Mouse (Mus musculus) c-Kit-negative CD71-positive TER-119-positive erythroid progenitor cells, embryonic 14.5 days (primary cell): ENCODE measurements around the gene Sclt1.
"Not testable (repeated sequence)": the region's sequence is repeated elsewhere in the genome, so short reads cannot be mapped to it uniquely, and the experiment has no call there.

Source experiments
- DNase-seq: peaks from one replicate; pipeline ENCODE4 v3.0.0-alpha.2; 2013; ENCODE audit warnings: low read depth, low spot score

Sclt1 gene

DNA sequence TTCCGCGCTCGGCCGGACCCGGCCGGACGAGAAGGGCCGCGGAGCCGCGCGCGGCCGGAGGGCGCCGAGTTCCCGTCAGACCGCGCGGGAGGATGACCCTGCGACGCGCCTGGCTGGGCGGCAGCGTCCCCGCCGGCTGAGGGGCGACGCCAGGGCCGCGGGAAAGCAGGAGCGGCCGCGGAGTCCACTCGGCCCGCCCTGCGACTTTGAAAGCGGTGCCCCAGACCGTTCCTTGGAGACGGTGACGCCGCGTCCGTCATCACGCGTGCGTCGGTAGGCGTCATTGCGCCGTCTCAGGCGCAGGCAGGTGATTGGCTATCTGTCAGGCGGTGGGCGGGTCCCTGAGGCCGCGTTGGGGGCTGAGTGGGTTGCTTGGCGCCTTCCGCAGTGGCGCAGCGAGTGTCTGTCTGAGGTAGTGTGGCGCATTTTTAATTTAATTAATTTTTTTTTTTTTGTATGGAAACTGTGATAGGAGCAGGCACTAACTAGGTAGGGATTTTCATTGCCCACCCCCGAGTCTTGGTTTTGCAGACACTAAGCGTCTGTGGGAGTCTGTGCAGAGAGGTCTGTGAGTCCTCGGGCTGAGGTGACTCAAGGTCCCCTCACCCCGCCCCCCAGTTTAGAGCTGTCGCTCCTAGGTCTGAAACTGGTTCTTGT, at the start of gene Sclt1, which contains the start of gene D3Ertd751e:
TSS of gene Sclt1 (minus strand) at position 237 of the 657 bp plus-strand sequence.
TSS of gene D3Ertd751e (plus strand) at position 334 of the 657 bp plus-strand sequence.
- DNase-seq, result peak; percentile 93

DNA sequence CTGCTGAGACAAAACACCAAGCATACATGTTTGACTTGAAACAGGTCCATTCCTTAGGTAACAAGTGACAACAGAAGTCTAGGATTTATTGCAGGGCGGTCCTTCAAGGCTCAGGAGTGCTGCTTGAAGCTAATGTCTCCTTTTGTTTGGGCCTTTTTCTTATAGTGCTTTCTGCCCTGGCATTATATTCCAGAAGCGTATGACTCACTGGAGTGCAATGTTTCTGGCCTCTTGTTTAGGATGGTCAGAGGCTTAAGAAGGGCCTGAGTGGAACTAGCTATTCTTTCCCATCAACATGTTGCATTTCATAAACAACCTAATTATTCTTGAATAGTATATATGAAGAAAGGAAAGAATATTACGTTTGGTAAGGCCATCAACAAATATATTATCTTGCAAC, 19.8 kb upstream of the Sclt1 start:
- DNase-seq, result no peak

DNA sequence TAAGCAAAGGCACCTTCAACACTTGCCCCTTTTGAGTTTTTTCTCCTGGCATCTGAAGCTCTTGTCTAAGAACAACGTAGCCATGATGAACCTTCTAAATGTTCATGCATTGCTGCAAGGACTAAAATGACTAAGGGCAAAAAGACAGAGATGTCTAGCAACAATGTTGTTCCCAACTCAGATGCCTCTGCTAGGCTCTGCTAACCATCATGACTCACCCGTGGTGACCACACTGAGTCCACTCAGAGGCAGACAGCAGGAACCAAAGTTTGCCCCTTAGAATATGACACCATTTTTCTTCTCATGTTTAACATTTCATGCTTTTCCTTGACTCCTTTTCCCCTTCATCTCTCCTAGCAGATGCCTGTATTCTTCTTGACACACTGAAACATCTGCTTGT, 12.2 kb upstream of the Sclt1 start:
- no peak for DNase-seq

DNA sequence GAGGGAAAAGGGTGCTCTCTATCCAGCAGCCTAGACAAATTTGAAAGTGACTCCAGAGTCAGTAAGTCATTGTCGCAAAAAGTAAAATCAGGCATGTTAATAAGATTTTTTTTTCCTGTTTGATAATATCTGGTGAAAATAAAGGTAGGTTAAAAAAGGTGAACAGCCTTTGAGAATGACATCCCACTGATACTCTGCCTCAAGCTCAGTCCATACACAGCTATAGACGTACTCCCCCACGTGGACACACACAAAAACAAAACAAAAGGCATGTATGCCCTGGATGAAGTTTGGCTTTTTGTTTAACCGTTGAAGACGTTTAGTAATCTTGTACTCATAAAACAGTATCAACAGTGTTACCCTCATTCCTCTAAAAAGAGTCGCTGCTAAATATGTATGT, 1.1 kb upstream of the Sclt1 start:
- DNase-seq, result no peak

DNA sequence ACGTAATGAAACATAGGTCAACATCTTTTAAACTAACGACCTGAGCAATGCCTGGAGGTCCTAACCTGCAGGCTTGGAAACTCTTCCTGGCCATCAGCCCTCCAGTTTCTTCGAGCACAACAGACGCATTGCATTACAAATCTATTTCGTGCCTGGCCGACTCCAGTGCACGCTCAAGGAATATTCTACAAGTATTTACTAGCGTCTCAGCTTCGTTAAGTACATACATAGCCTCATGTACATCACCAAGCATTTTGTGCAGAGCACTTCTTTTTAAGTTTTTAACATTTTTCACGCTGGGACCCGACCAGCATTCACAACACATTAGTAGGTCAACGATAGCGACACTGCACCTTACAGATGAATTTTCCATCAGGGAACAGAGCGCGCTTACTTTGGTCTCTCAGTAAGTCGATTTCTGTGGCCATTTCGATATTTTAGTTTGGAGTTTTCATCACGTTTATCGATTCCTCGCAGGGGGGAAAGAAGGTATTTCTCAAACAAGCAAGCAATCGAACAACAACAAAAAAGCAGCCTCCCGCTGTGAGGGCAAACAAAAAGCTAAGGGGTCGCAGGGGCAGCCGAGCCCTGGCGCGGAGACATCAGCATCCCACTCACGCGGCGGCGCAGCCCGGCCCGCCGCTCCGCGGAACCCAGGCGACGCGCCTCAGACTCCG, 575 bp downstream of the Sclt1 start:
- peak; percentile 36 for DNase-seq

DNA sequence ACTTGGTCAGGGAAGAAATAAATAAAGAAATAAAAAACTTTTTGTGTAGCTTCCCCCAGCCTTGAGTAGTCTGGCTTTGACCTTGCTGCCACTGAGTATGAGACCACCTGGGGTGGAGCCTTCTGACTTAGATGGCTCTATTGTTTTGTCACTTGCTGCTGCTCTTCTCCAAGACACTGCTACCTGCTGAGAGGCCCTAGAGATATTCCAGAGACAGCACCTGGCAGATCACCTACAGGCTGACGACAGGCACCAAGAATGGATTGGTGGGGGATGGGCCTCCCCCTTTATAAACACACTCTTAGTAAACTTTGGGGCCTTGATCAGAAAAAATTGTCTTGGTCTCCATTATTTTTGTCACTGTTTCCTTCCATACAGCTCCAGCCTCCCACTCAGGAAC, 46.6 kb downstream of the Sclt1 start:
- no peak for DNase-seq

DNA sequence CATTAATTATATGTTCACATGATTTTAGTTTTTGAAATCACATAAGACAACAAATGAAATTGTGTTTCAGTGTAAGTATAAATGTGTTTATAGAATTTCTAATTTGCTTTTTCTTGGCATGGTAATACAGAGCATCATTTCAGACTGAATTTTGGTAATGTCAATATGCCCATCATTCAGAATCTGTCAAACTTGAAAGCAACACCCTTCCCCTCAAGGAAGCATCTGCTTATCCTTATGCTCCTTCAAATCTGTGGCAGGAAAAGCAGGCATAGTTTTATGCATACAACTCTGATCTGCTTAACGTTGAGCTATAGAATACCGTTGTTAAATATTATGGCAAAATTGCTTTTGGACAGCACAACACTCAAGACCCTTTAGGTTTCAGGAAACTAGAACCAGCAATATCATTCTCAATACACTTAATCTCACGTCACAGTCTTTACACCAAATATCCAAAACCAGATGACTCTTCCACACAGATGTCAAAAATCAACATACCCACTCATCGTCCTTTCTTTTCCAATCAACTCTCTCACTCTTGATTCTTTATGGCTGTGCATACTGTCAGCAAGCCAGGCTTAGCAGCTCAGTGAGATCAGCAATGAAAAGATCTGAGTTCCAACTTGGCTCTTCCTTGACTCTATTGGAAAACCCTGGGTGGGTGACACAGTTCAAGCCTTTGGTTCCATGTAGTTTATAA, 49.7 kb downstream of the Sclt1 start:
- DNase-seq, result no peak

DNA sequence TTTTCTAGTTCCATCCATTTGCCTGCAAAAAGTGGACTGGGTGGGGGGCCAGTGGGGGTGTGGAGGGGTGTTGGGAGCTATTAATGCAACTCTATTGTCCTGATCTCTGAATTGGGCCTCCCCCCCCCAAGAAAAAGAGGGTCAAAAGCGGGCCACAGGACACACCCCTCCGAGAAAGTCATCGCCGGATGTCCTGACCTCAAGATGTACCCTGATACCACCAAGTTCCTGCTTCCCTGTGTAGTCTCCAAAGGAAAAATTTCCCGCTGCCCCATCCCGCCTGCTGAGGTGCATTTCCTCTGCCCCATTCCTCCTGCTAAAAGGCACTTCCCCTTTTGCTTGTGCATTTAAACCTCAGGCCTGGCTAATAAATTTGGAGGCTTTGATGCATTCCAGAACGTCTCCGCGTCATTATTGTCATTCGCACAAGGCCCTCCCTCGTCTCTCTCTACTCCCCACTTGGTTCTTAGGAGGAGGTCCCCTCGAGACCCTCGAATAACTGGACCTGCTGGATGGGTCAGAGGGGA, 52.1 kb downstream of the Sclt1 start:
- not testable (repeated sequence) for DNase-seq

DNA sequence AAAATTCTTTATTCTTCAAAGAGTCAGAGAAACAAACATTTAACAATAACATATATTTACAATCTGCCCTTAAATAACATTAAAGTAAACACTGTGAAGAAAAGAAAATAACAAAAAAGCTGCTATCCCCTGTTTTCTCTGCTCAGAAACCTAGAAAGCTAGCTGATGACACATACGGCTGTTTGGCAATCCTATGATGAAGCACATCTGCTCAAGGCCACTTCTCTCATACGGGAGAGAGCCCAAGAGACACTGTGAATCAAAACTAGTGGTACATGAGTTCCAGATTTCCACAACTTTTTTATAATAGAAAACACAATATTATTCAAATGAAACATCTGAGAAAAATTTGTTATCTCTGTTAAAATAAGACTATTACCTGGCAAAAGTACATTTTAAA, 55.9 kb downstream of the Sclt1 start:
- no peak for DNase-seq

DNA sequence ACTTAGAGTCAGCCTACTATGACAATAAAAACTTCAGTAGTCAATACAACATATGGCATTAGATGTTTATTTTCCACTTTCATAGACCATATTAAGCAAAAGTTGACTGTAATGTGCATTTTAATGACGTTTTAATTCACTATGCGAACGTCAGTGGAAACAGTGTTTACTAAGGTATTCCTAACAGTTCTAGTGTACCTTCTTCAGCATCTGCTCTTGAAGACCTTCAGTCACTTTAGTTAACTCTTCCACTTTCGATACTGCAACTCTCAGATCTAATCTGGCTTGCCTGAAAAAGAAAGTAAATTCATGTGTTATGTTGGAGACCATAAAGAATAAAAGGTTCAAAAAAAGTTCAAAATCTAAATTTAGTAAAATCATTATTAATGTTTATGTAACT, 60.2 kb downstream of the Sclt1 start:
- DNase-seq, result no peak

DNA sequence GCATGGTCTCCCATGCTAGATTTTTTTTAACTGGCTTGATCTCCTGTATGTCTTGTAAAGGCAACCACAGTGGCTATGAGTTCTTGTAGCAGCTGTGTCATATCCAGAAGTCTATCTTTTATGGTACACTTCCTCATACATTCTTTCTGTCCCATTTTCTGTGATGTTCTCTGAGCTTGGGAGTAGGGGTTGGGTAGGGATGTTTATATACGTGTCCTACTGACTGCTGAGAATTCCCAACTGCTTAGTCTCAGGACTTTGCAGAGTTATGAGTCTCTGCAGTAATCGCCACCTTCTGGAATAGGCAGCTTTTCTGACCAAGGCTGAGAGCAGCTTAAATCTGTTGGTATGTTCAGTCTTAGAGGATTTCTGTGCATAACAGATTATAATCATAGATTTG, 65.7 kb downstream of the Sclt1 start:
- no peak for DNase-seq

DNA sequence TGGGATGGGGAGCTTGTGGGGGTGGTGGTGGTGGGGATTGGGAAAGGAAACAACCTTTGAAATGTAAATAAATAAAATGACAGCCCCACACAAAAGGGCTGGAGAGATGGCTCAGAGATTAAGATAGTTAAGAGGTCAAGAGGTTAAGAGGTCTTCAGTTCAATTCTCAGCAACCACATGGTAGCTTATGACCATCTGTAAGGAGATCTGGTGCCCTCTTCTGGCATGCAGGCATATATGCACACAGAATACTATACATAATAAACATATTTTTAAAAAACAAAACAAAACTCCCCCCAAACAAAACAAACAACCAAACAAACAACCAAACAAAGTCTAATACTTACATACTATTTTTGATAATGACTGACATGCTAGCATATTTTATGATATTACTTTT, 67.5 kb downstream of the Sclt1 start:
- DNase-seq, result no peak

DNA sequence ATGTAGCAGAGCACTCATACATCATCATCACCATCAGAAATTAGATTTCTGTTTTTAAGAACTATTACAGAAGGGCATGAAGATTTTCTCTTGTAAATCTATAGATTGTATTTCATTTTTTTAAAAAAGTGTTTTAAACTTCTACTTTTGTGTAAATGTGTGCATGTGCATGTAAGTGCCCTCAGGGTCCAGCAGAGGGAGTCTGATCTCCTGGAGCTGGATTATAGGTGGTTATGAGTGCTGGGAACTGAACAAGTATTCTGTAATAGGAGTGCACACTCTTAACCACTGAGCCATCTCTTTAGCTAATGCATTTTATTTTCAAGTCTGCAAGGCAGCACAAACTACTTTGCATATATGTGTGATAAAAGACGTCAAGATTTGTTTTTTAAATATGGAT, 86.7 kb downstream of the Sclt1 start:
- no peak for DNase-seq

DNA sequence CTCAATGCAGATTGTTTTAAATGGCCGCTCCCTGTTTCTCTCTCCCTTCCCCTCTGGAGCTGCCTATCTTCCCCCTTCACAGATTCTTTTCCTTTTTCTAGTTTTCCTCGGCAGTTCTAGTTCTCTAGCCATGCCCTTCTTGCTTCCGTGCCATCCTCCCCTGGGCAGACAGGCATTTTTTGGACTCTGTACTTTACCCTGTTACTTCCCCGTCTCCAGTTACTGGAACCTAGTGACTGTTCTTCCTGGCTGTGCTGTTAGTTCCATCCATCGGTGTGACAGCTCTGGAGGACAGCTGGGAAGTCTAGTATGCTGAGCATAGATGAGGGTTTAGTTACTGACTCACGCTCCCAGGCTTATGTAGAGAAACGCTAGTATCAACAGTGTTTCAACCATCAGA, 121.3 kb downstream of the Sclt1 start:
- DNase-seq, result no peak

DNA sequence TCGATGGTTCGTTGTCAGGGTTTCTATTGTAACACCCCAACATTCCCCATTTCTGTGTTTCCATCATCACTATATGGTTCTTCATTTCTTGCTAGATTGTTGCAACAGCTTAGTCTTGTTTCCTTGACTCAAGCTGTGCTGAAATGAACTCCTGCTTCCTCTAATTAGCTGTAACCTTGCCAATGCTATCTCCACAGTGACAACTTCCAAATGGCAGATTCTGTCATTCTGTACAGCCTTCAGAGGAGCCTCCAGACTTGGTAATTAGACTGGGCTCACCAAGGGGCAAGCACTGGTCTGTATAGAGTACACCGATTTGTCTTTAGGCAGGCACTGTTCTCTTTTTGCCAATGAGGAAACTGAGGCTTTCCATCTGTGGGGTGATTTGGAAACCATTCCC, 123.8 kb downstream of the Sclt1 start:
- DNase-seq, result no peak

DNA sequence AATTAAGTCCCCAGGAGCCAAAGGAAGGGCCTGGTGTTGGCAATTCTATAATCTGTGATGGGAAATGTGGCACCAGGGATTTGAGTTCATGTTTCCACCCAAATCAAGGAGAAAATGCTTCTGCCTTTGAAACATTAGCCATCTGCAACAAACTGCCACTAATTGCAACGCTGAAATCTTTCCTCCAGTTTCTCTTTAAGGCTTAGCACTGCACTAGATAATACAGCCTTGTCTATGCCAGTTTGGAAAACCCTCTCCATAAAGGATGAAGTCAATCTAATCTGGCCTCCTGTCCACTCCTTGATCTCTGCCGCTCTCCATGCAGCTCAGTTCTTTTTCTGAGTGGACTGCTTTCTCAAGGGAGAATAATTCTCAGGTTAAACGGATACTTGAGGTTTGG, 124.3 kb downstream of the Sclt1 start:
- no peak for DNase-seq

DNA sequence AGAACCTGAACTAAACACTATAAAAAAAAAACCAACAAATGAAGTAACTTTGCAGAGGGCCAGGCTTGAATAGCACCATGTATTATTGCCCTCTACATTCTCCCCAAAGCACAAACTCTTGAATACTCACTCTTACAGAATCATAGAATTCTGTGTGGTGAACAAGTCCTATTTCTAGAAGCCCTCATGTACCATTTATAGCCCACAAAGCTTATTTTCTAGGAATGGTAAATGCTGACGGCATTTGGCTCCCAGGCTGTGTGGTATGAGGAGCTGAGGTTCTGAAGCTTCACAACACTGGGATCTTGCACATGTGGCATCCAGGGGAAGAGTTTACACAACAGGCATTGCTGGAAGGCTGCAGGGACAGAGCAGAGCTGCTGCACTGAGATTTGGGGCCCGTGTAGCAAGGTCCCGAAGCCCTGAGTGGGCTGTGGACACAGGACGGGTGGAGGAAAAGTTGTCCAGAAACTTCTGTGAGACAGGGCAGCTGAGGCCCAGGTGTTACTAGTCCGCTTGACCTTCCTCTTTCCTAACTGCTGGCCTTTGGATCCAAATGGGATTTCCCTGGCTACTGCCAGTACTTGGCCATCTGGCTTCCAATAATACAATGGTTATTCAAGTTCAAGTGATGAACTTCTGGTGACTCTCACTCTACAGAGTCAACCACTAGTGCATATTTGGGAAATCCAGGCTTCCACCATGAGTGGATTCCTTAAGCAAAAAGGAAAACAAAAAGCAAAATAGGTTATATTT, 127.9 kb downstream of the Sclt1 start:
- no peak for DNase-seq

DNA sequence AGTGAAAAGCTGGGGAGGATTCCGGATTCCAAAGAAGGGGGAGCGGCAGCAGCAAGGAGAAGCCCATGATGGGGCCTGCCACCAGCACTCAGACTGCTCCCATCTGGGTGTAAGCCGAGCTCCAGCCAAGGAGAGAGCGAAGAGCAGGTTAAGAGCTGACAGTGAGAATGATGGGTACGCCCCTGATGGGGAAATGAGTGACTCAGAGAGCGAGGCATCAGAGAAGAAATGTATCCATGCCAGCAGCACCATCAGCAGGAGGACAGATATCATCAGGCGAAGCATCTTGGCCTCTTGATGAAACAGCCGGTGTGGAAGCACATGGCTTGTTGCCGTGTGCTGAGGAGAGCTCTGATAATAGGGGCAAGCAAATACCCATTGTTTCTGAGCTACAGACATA, 128.6 kb downstream of the Sclt1 start:
- no peak for DNase-seq

DNA sequence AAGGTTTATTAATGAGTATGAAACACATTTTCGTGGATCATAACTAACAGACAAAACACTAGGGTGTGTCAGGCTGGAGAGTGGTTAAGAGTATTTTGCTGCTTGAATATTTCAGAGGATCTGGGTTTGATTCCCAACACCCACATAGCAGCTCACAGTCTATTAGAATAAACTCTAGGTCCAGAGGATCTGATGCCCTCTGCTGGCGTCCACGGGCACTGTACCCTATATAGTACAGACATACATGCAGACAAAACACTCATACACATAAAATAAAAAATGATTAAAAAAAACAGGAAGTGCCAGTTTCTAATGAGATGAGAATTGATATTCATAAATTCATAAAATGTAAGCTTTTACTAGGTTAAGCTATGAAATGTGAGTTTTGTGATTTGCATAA, 130.1 kb downstream of the Sclt1 start:
- no peak for DNase-seq

DNA sequence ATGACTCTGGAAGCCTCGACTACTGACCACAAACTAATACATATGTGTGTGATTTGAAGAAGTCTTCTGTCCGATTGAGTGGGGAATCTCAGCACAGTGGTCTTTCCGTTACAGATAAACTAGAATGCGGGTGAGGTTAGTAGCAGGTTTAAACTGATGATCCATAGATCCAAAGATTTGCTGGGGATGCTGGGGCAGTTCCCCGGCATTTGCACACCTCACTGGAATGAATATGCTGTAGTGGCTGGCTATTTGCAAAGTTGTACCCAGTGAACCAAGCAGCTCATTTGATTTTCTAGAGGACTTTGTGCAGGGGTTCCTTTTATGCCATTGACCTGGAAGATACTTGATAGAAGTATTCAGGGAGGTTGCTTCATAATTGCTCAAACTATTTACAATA, 133.2 kb downstream of the Sclt1 start:
- DNase-seq, result no peak

DNA sequence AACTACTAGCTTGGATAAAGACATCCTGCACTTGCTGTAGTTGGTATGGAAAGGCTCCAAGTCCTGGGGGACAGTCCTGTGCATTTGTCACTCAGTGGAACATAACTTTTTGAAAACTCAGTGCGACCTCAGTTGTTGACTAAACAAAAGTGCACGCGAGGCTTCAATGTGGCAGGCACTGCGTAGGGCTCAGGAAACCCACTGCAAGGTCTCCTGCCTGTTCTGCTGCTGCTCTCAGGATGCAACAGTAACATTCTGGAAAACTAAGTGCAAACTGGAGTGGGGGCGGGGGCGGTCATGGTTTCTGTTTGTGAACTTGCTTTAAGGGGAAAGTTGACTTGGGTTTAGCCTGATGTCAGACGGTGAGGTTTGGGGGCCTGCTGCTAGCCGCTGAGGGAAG, 134.8 kb downstream of the Sclt1 start:
- no peak for DNase-seq

DNA sequence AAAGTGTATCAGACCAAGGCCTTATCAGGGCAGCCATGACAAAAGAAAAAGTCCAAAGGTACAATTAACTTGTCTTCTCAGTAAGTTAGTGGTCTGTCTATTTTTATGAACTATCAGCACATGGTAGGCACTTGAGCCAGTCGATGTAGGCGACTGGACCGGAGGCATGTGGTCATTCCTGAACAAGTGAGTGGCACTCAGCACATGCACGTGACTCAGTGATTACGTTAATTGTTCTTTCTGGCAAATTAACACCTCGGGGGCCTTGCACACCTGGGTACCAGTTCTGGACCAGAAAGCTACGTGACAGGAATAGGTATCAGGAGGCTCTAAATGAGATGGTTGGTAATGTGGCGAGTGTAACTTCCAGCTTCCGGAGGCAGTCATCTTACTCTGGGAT, 135.3 kb downstream of the Sclt1 start:
- DNase-seq, result no peak
